Mouse (Mus musculus): ENCODE measurements around the gene Gm42715. TPM values are rescaled to one million over a fixed set of nuclear protein-coding genes. Genes with fewer than 3 reads are reported as not detected.

Gm42715 gene
- polyA plus RNA-seq, 1 experiment from 2014 or later, result 25.1 TPM

GRCm38 (mm10) chr7:127602903-127603302 is 83.5 kb downstream of the Gm42715 start:
- no peaks in the 10 kb centered on the region for H3K9me3 ChIP-seq (ENCODE audit: control insufficient read depth, low read length)
- ATAC-seq (ENCODE audit: low FRiP score, low TSS enrichment), result no peak
- WGBS, result 87% methylated on average over 2 of the region's 2 CpGs
- no peak overlapping the region for H3K9ac ChIP-seq (ENCODE audit: low read depth, low read length)
- no peaks in the 10 kb centered on the region for H3K4me1 ChIP-seq (ENCODE audit: control insufficient read depth, insufficient read depth, low read length)
- H3K27me3 ChIP-seq (ENCODE audit: control insufficient read depth, insufficient read depth, low read length), result no peaks in the 10 kb centered on the region
- peaks cover 74% of the 10 kb centered on the region for H3K36me3 ChIP-seq (ENCODE audit: control insufficient read depth, insufficient read depth, low read length)
- no peak overlapping the region for H3K4me3 ChIP-seq (ENCODE audit: low read length)
- no peak overlapping the region for H3K27ac ChIP-seq (ENCODE audit: low read depth, low read length)
- H3K4me2 ChIP-seq (replicated peaks; ENCODE audit: low read depth, low read length), result no peak overlapping the region

DNA sequence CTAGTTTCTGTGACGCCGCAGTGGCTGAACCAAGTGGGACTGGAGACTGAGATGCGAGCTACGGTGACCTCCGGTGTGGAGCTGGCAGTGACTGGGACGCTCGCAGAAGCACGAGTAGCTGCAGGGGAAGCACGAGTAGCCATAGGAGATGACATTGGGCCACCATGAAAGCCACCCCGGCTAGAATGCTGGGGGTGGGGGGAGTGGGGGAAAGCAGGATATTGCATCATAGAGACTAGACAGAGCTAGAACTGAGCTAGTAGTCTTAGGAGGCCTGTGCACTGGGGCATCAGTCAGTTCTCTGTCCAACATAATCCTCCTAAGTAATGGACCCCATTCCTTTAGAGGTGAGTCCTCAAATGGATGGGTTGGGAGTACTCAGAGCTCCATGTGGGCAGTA is 84.9 kb downstream of the Gm42715 start:
- H3K4me3 ChIP-seq (ENCODE audit: low read length), result no peak overlapping the region
- no peaks in the 10 kb centered on the region for H3K9me3 ChIP-seq (ENCODE audit: control insufficient read depth, low read length)
- no peak; the same call in 1 of the 2 replicates for ATAC-seq (ENCODE audit: low FRiP score, low TSS enrichment)
- H3K36me3 ChIP-seq (ENCODE audit: control insufficient read depth, insufficient read depth, low read length), result peaks cover 73% of the 10 kb centered on the region
- H3K4me1 ChIP-seq (ENCODE audit: control insufficient read depth, insufficient read depth, low read length), result no peaks in the 10 kb centered on the region
- H3K9ac ChIP-seq (ENCODE audit: low read depth, low read length), result no peak overlapping the region
- no peak overlapping the region for H3K27ac ChIP-seq (ENCODE audit: low read depth, low read length)
- WGBS, result 92% methylated on average over 10 of the region's 10 CpGs
- H3K4me2 ChIP-seq (replicated peaks; ENCODE audit: low read depth, low read length), result no peak overlapping the region
- no peaks in the 10 kb centered on the region for H3K27me3 ChIP-seq (ENCODE audit: control insufficient read depth, insufficient read depth, low read length)

DNA sequence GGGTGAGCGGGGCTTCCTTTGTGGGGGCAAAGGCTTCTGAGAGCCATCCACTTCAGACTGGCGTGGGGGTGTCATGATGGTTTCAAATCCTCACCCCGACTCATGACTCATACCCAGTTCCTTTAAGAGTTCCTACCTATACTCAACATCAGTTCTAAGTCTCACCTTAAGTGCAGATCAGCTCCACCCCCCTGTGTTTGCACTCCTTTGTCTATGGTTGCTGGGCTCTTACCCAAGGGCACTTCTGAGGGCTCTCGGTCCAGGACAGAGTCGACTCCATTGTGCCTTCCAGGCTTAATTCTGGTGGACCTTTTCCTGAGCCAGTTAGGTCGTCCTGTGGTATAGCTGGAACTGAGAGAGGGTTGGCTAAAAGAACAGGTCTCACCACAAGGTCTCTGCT is 87.8 kb downstream of the Gm42715 start:
- ATAC-seq (ENCODE audit: low FRiP score, low TSS enrichment), result no peak
- no peak overlapping the region for H3K4me2 ChIP-seq (replicated peaks; ENCODE audit: low read depth, low read length)
- 88% methylated on average over 6 of the region's 6 CpGs for WGBS

GRCm38 (mm10) chr7:127611011-127611410 is 91.6 kb downstream of the Gm42715 start:
- H3K9me3 ChIP-seq (ENCODE audit: control insufficient read depth, low read length), result no peaks in the 10 kb centered on the region
- no peak overlapping the region for H3K4me2 ChIP-seq (replicated peaks; ENCODE audit: low read depth, low read length)
- no peak overlapping the region for H3K4me3 ChIP-seq (ENCODE audit: low read length)
- no peak for ATAC-seq (ENCODE audit: low FRiP score, low TSS enrichment)
- H3K27ac ChIP-seq (ENCODE audit: low read depth, low read length), result no peak overlapping the region
- H3K4me1 ChIP-seq (ENCODE audit: control insufficient read depth, insufficient read depth, low read length), result peaks cover 14% of the 10 kb centered on the region
- H3K27me3 ChIP-seq (ENCODE audit: control insufficient read depth, insufficient read depth, low read length), result no peaks in the 10 kb centered on the region
- H3K36me3 ChIP-seq (ENCODE audit: control insufficient read depth, insufficient read depth, low read length), result peaks cover 60% of the 10 kb centered on the region
- H3K9ac ChIP-seq (ENCODE audit: low read depth, low read length), result no peak overlapping the region
- WGBS, result 96% methylated on average over 29 of the region's 29 CpGs

More for the DNA sequence above, 87.8 kb downstream of the Gm42715 start:
- no peak overlapping the region for H3K27ac ChIP-seq (ENCODE audit: low read depth, low read length)
- H3K36me3 ChIP-seq (ENCODE audit: control insufficient read depth, insufficient read depth, low read length), result peaks cover 73% of the 10 kb centered on the region
- no peak overlapping the region for H3K9ac ChIP-seq (ENCODE audit: low read depth, low read length)
- H3K4me3 ChIP-seq (ENCODE audit: low read length), result no peak overlapping the region
- H3K27me3 ChIP-seq (ENCODE audit: control insufficient read depth, insufficient read depth, low read length), result no peaks in the 10 kb centered on the region
- no peaks in the 10 kb centered on the region for H3K4me1 ChIP-seq (ENCODE audit: control insufficient read depth, insufficient read depth, low read length)
- H3K9me3 ChIP-seq (ENCODE audit: control insufficient read depth, low read length), result no peaks in the 10 kb centered on the region

DNA sequence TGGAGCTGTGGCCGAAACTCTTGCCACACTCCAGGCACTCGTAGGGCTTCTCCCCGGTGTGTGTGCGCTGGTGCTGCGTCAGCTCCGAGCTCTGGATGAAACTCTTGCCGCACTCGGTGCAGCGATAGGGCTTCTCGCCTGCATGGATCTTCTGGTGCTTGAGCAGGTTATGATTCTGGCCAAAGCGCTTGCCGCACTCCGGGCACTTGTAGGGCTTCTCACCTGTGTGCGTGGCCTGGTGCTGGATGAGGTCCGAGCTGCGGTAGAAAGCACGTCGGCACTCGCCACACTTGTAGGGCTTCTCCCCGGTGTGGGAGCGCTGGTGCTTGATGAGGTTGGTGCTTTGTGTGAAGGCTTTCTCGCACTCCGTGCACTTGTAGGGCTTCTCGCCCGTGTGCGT is 92.2 kb downstream of the Gm42715 start:
- Histone ChIP-seq H3K4me3 (ENCODE audit: low read length) (no peak overlapping the region), H3K27ac (ENCODE audit: low read depth, low read length) (no peak overlapping the region), H3K27me3 (ENCODE audit: control insufficient read depth, insufficient read depth, low read length) (no peaks in the 10 kb centered on the region), H3K9ac (ENCODE audit: low read depth, low read length) (no peak overlapping the region), H3K4me1 (ENCODE audit: control insufficient read depth, insufficient read depth, low read length) (peaks cover 14% of the 10 kb centered on the region), H3K36me3 (ENCODE audit: control insufficient read depth, insufficient read depth, low read length) (peaks cover 59% of the 10 kb centered on the region), H3K9me3 (ENCODE audit: control insufficient read depth, low read length) (no peaks in the 10 kb centered on the region), H3K4me2 (replicated peaks; ENCODE audit: low read depth, low read length) (no peak overlapping the region)
- ATAC-seq (ENCODE audit: low FRiP score, low TSS enrichment), result no peak
- WGBS, result 96% methylated on average over 26 of the region's 26 CpGs

GRCm38 (mm10) chr7:127613501-127613900 is 94.1 kb downstream of the Gm42715 start:
- H3K27me3 ChIP-seq (ENCODE audit: control insufficient read depth, insufficient read depth, low read length), result no peaks in the 10 kb centered on the region
- ATAC-seq (ENCODE audit: low FRiP score, low TSS enrichment), result no peak
- 77% methylated on average over 8 of the region's 8 CpGs for WGBS
- H3K9me3 ChIP-seq (ENCODE audit: control insufficient read depth, low read length), result 0 out of 2 replicates have a peak, but pooled peaks cover 2% of the 10 kb centered on the region
- H3K36me3 ChIP-seq (ENCODE audit: control insufficient read depth, insufficient read depth, low read length), result peaks cover 42% of the 10 kb centered on the region
- H3K4me3 ChIP-seq (ENCODE audit: low read length), result peak overlapping the region; percentile 99; the same call in 1 of the 2 replicates
- H3K27ac ChIP-seq (ENCODE audit: low read depth, low read length), result no peak overlapping the region
- H3K9ac ChIP-seq (ENCODE audit: low read depth, low read length), result peak overlapping the region; percentile 98; the same call in 1 of the 2 replicates
- H3K4me1 ChIP-seq (ENCODE audit: control insufficient read depth, insufficient read depth, low read length), result peaks cover 14% of the 10 kb centered on the region
- H3K4me2 ChIP-seq (replicated peaks; ENCODE audit: low read depth, low read length), result peak overlapping the region; percentile 81; the same call in 1 of the 2 replicates

DNA sequence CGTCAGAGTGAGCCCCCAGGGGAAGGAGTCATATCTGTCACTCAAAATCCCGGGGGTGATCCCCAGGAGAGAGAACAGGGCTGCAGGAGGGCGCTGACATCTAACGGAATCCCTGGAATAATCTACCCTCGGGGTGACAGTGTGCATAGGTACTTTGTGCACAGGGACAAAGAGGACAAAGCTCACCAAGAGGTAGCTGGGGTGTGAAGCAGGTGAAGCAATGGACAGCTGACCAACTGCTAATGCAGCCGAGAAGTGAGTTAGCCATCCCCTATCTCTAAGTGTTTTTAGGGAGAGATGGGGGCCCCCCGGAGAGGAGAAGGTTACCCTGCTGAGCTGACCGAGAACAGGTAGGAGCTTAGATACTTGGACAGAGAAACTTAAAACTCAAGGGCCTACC is 94.7 kb downstream of the Gm42715 start:
- Histone ChIP-seq H3K9me3 (ENCODE audit: control insufficient read depth, low read length) (0 out of 2 replicates have a peak, but pooled peaks cover 2% of the 10 kb centered on the region), H3K27ac (ENCODE audit: low read depth, low read length) (no peak overlapping the region), H3K4me3 (ENCODE audit: low read length) (peak overlapping the region; percentile 99), H3K4me2 (replicated peaks; ENCODE audit: low read depth, low read length) (peak overlapping the region; percentile 81), H3K36me3 (ENCODE audit: control insufficient read depth, insufficient read depth, low read length) (peaks cover 36% of the 10 kb centered on the region), H3K27me3 (ENCODE audit: control insufficient read depth, insufficient read depth, low read length) (no peaks in the 10 kb centered on the region), H3K4me1 (ENCODE audit: control insufficient read depth, insufficient read depth, low read length) (peaks cover 14% of the 10 kb centered on the region), H3K9ac (ENCODE audit: low read depth, low read length) (peak overlapping the region; percentile 98)
- no peak for ATAC-seq (ENCODE audit: low FRiP score, low TSS enrichment)
- 24% methylated on average over 8 of the region's 8 CpGs for WGBS

- peak; percentile 45 for ATAC-seq (ENCODE audit: low FRiP score, low TSS enrichment)
- H3K4me2 ChIP-seq (replicated peaks; ENCODE audit: low read depth, low read length), result peak overlapping the region; percentile 81
- H3K27me3 ChIP-seq (ENCODE audit: control insufficient read depth, insufficient read depth, low read length), result no peaks in the 10 kb centered on the region
- H3K9me3 ChIP-seq (ENCODE audit: control insufficient read depth, low read length), result 0 out of 2 replicates have a peak, but pooled peaks cover 2% of the 10 kb centered on the region
- peaks cover 14% of the 10 kb centered on the region for H3K4me1 ChIP-seq (ENCODE audit: control insufficient read depth, insufficient read depth, low read length)
- under 1% methylated on average over 26 of the region's 44 CpGs for WGBS
- peak overlapping the region; percentile 99 for H3K4me3 ChIP-seq (ENCODE audit: low read length)
- H3K9ac ChIP-seq (ENCODE audit: low read depth, low read length), result peak overlapping the region; percentile 98
- peaks cover 32% of the 10 kb centered on the region for H3K36me3 ChIP-seq (ENCODE audit: control insufficient read depth, insufficient read depth, low read length)
- H3K27ac ChIP-seq (ENCODE audit: low read depth, low read length), result peak overlapping the region; percentile 90
These were observed 95.1 kb downstream of the Gm42715 start for GRCm38 (mm10) chr7:127614511-127614890.

- peak; percentile 93 for ATAC-seq (ENCODE audit: low FRiP score, low TSS enrichment)
- WGBS, result under 1% methylated on average over 43 of the region's 50 CpGs
- peak within 1 kb of the TSS; percentile 81 for H3K4me2 ChIP-seq (replicated peaks; ENCODE audit: low read depth, low read length)
- H3K36me3 ChIP-seq (ENCODE audit: control insufficient read depth, insufficient read depth, low read length), result peaks cover 26% of the 10 kb centered on the region
- 0 out of 2 replicates have a peak, but pooled peaks cover 2% of the 10 kb centered on the region for H3K9me3 ChIP-seq (ENCODE audit: control insufficient read depth, low read length)
- H3K27ac ChIP-seq (ENCODE audit: low read depth, low read length), result peak within 1 kb of the TSS; percentile 90
- peak within 1 kb of the TSS; percentile 99 for H3K4me3 ChIP-seq (ENCODE audit: low read length)
- H3K27me3 ChIP-seq (ENCODE audit: control insufficient read depth, insufficient read depth, low read length), result no peaks in the 10 kb centered on the region
- peaks cover 14% of the 10 kb centered on the region for H3K4me1 ChIP-seq (ENCODE audit: control insufficient read depth, insufficient read depth, low read length)
- peak within 1 kb of the TSS; percentile 98 for H3K9ac ChIP-seq (ENCODE audit: low read depth, low read length)
These were observed 95.8 kb downstream of the Gm42715 start, which contains the start of gene Zfp629 for GRCm38 (mm10) chr7:127614891-127615843. Gene Zfp629, minus strand, starts transcription at chr7:127615797.
